Mouse (Mus musculus): ENCODE measurements around the gene Cpne1.

GRCm38 (mm10) chr2:156079674-156080073 lies 32.1 kb downstream of the Cpne1 start:
- TF ChIP-seq POLR2A (IDR thresholded peaks at IDR 0.05; ENCODE audit: borderline replicate concordance, extremely low read depth, insufficient read depth, insufficient read length, poor library complexity, severe bottlenecking): no peak
- no peak for TF ChIP-seq CTCF (IDR thresholded peaks at IDR 0.05; ENCODE audit: borderline replicate concordance, extremely low read depth, insufficient read depth, insufficient read length)

Data from brain, embryonic 14.5 days (tissue).